Mouse (Mus musculus) midbrain, embryonic 14.5 days (tissue): ENCODE measurements around the gene Cyp4f18. TPM values are rescaled to one million over a fixed set of nuclear protein-coding genes. Genes with fewer than 3 reads are reported as not detected.

Source experiments
- ATAC-seq: fragments of 200-750 bp; cut with Nextera tagmentation; 2 replicates; pipeline ENCODE4 v1.8.0; 2017; ENCODE audit warnings: moderate number of reproducible peaks, moderate library complexity; ENCODE audit not compliant: low FRiP score, low TSS enrichment
- DNase-seq: peaks from one replicate; pipeline ENCODE4 v3.0.0-alpha.2; 2015
- H3K27ac ChIP-seq: fragments of 300-500 bp; sonication (generic); replicated peaks from 2 replicates; pipeline ENCODE4 v1.5.1; 2014; ENCODE audit warnings: mild to moderate bottlenecking, low read depth, low read length, moderate library complexity
- H3K27me3 ChIP-seq: fragments of 300-500 bp; sonication (generic); 2 replicates; pipeline ENCODE4 v1.6.1; 2014; ENCODE audit warnings: low read length, control low read depth, mixed read lengths; ENCODE audit not compliant: control insufficient read depth, insufficient read depth
- H3K36me3 ChIP-seq: fragments of 300-500 bp; sonication (generic); 2 replicates; pipeline ENCODE4 v1.6.1; 2014; ENCODE audit warnings: low read length, control low read depth; ENCODE audit not compliant: control insufficient read depth, insufficient read depth
- H3K4me1 ChIP-seq: fragments of 300-500 bp; sonication (generic); 2 replicates; pipeline ENCODE4 v1.6.1; 2014; ENCODE audit warnings: mild to moderate bottlenecking, antibody characterized with exemption, low read length, control low read depth; ENCODE audit not compliant: control insufficient read depth, insufficient read depth
- H3K4me2 ChIP-seq: fragments of 300-500 bp; sonication (generic); 2 replicates; pipeline ENCODE4 v1.6.1; 2014; ENCODE audit warnings: mild to moderate bottlenecking, low read length, moderate library complexity
- H3K4me3 ChIP-seq: fragments of 300-500 bp; sonication (generic); replicated peaks from 2 replicates; pipeline ENCODE4 v1.5.1; 2014; ENCODE audit warnings: low read depth, low read length
- H3K9ac ChIP-seq: fragments of 300-500 bp; sonication (generic); replicated peaks from 2 replicates; pipeline ENCODE4 v1.6.1; 2014; ENCODE audit warnings: mild to moderate bottlenecking, low read length, moderate library complexity
- H3K9me3 ChIP-seq: fragments of 300-500 bp; sonication (generic); 2 replicates; pipeline ENCODE4 v1.6.1; 2016; ENCODE audit warnings: low read length, control low read depth, mixed read lengths; ENCODE audit not compliant: control insufficient read depth
- WGBS: fragments of 180-500 bp; shearing (Covaris S2); extraction: QIAGEN DNeasy Blood & Tissue Kit; methylation state at CpG from one replicate; pipeline ENCODE4 v1.1.7; 2014; 5-methylcytosine and 5-hydroxymethylcytosine counted together
- polyA plus RNA-seq: library from polyadenylated mRNA; unstranded; fragments of >200 nt; fragmentation: Nextera tagmentation; extraction: Ambion mirVana; gene quantifications from 2 replicates; pipeline ENCODE4 v1.2.1, GENCODE M21; 2014

Gene Cyp4f18
- polyA plus RNA-seq, 1 experiment from 2014 or later = 0.55 TPM

- no peaks in the 10 kb centered on the region for H3K27me3 ChIP-seq
- H3K4me1 ChIP-seq = no peaks in the 10 kb centered on the region
- peak overlapping the region; percentile 60; the same call in 1 of the 2 replicates for H3K27ac ChIP-seq
- ATAC-seq = peak; percentile 10; the same call in 1 of the 2 replicates
- peak overlapping the region; percentile 45 for H3K4me3 ChIP-seq
- 66% methylated on average over 13 of the region's 13 CpGs for WGBS
- H3K36me3 ChIP-seq = no peaks in the 10 kb centered on the region
- no peaks in the 10 kb centered on the region for H3K9me3 ChIP-seq
- peak overlapping the region; percentile 66 for H3K9ac ChIP-seq
- peak overlapping the region; percentile 66 for H3K4me2 ChIP-seq
- no peak for DNase-seq
Observed at GRCm38 (mm10) chr8:71988867-71989599, 20.4 kb downstream of the Cyp4f18 start.

- no peaks in the 10 kb centered on the region for H3K9me3 ChIP-seq
- WGBS = 11% methylated on average over 24 of the region's 24 CpGs
Observed at GRCm38 (mm10) chr8:71988110-71988866, 21.1 kb downstream of the Cyp4f18 start.

GRCm38 (mm10) chr8:71984601-71985000, 24.8 kb downstream of the Cyp4f18 start:
- peak; percentile 51 for DNase-seq
- WGBS = 61% methylated on average over 4 of the region's 4 CpGs

More at GRCm38 (mm10) chr8:71988110-71988866, 21.1 kb downstream of the Cyp4f18 start:
- DNase-seq (peak; percentile 85), ATAC-seq (peak; percentile 76)
- Histone ChIP-seq H3K9ac (peak overlapping the region; percentile 66), H3K4me1 (no peaks in the 10 kb centered on the region), H3K27me3 (no peaks in the 10 kb centered on the region), H3K27ac (peak overlapping the region; percentile 60), H3K4me2 (peak overlapping the region; percentile 66), H3K4me3 (peak overlapping the region; percentile 45), H3K36me3 (no peaks in the 10 kb centered on the region)

GRCm38 (mm10) chr8:71981456-71981855, 28.0 kb downstream of the Cyp4f18 start:
- DNase-seq (no peak), ATAC-seq (no peak)
- H3K9ac ChIP-seq = no peak overlapping the region
- no peak overlapping the region for H3K4me3 ChIP-seq
- H3K27me3 ChIP-seq = no peaks in the 10 kb centered on the region
- no peaks in the 10 kb centered on the region for H3K36me3 ChIP-seq
- WGBS = 90% methylated on average over 4 of the region's 4 CpGs
- no peaks in the 10 kb centered on the region for H3K4me1 ChIP-seq
- H3K4me2 ChIP-seq = no peak overlapping the region
- no peaks in the 10 kb centered on the region for H3K9me3 ChIP-seq
- H3K27ac ChIP-seq = no peak overlapping the region

More at GRCm38 (mm10) chr8:71984601-71985000, 24.8 kb downstream of the Cyp4f18 start:
- H3K27me3 ChIP-seq = no peaks in the 10 kb centered on the region
- no peak for ATAC-seq
- H3K36me3 ChIP-seq = no peaks in the 10 kb centered on the region
- no peak overlapping the region for H3K4me2 ChIP-seq
- no peak overlapping the region for H3K4me3 ChIP-seq
- H3K4me1 ChIP-seq = no peaks in the 10 kb centered on the region
- no peak overlapping the region for H3K27ac ChIP-seq
- H3K9ac ChIP-seq = no peak overlapping the region
- H3K9me3 ChIP-seq = no peaks in the 10 kb centered on the region

GRCm38 (mm10) chr8:71981032-71981431, 28.4 kb downstream of the Cyp4f18 start:
- Histone ChIP-seq H3K4me1 (no peaks in the 10 kb centered on the region), H3K27ac (no peak overlapping the region), H3K27me3 (no peaks in the 10 kb centered on the region), H3K4me2 (no peak overlapping the region), H3K36me3 (no peaks in the 10 kb centered on the region), H3K9ac (no peak overlapping the region), H3K4me3 (no peak overlapping the region), H3K9me3 (no peaks in the 10 kb centered on the region)
- ATAC-seq (no peak), DNase-seq (no peak)
- 78% methylated on average over 2 of the region's 2 CpGs for WGBS

GRCm38 (mm10) chr8:71974211-71974610, 35.2 kb downstream of the Cyp4f18 start:
- ATAC-seq (no peak), DNase-seq (no peak)
- 77% methylated on average over 3 of the region's 3 CpGs for WGBS
- H3K4me1 ChIP-seq = no peaks in the 10 kb centered on the region
- peaks cover 2% of the 10 kb centered on the region for H3K36me3 ChIP-seq
- no peak overlapping the region for H3K27ac ChIP-seq
- H3K4me3 ChIP-seq = no peak overlapping the region
- H3K4me2 ChIP-seq = no peak overlapping the region
- H3K9me3 ChIP-seq = no peaks in the 10 kb centered on the region
- H3K9ac ChIP-seq = no peak overlapping the region
- no peaks in the 10 kb centered on the region for H3K27me3 ChIP-seq

GRCm38 (mm10) chr8:71971945-71972344, 37.5 kb downstream of the Cyp4f18 start:
- ATAC-seq (no peak), DNase-seq (peak; percentile 63)
- WGBS = 71% methylated on average over 1 of the region's 1 CpGs
- H3K4me1 ChIP-seq = no peaks in the 10 kb centered on the region
- H3K4me2 ChIP-seq = no peak overlapping the region
- H3K36me3 ChIP-seq = peaks cover 24% of the 10 kb centered on the region
- H3K9me3 ChIP-seq = no peaks in the 10 kb centered on the region
- H3K27ac ChIP-seq = no peak overlapping the region
- H3K4me3 ChIP-seq = no peak overlapping the region
- no peaks in the 10 kb centered on the region for H3K27me3 ChIP-seq
- H3K9ac ChIP-seq = no peak overlapping the region

- Histone ChIP-seq H3K27me3 (no peaks in the 10 kb centered on the region), H3K27ac (no peak overlapping the region), H3K36me3 (peaks cover 38% of the 10 kb centered on the region), H3K9me3 (0 out of 2 replicates have a peak, but pooled peaks cover 4% of the 10 kb centered on the region), H3K4me1 (no peaks in the 10 kb centered on the region), H3K9ac (no peak overlapping the region), H3K4me2 (no peak overlapping the region), H3K4me3 (no peak overlapping the region)
- no peak for ATAC-seq
- no peak for DNase-seq
- WGBS = 96% methylated on average over 6 of the region's 6 CpGs
Observed at GRCm38 (mm10) chr8:71968636-71969035, 40.8 kb downstream of the Cyp4f18 start.
